Mouse (Mus musculus) heart, embryonic 13.5 days (tissue): ENCODE results near the gene Mreg. TPM values are rescaled to one million over a fixed set of nuclear protein-coding genes. Genes with fewer than 3 reads are reported as not detected.
"Not testable (repeated sequence)": the region's sequence is repeated elsewhere in the genome, so short reads cannot be mapped to it uniquely, and the experiment has no call there.

Experiments
- ATAC-seq: fragments of 200-750 bp; cut with Nextera tagmentation; 2 replicates; pipeline ENCODE4 v1.8.0; 2017; ENCODE audit warnings: moderate TSS enrichment; ENCODE audit not compliant: insufficient number of reproducible peaks, low FRiP score, low TSS enrichment; ENCODE audit errors: extremely low read depth
- H3K27ac ChIP-seq: fragments of 300-500 bp; sonication (generic); replicated peaks from 2 replicates; pipeline ENCODE4 v1.5.1; 2015; ENCODE audit warnings: moderate library complexity, mild to moderate bottlenecking, inconsistent platforms
- H3K27me3 ChIP-seq: fragments of 300-500 bp; sonication (generic); replicated peaks from 2 replicates; pipeline ENCODE4 v1.6.1; 2015; ENCODE audit warnings: mild to moderate bottlenecking, inconsistent platforms
- H3K36me3 ChIP-seq: fragments of 300-500 bp; sonication (generic); 2 replicates; pipeline ENCODE4 v1.6.1; 2015; ENCODE audit warnings: mild to moderate bottlenecking, inconsistent platforms
- H3K4me1 ChIP-seq: fragments of 300-500 bp; sonication (generic); 2 replicates; pipeline ENCODE4 v1.6.1; 2015; ENCODE audit warnings: inconsistent platforms
- H3K4me2 ChIP-seq: fragments of 300-500 bp; sonication (generic); 2 replicates; pipeline ENCODE4 v1.6.1; 2015; ENCODE audit warnings: inconsistent platforms, mild to moderate bottlenecking, moderate library complexity
- H3K4me3 ChIP-seq: fragments of 300-500 bp; sonication (generic); 2 replicates; pipeline ENCODE4 v1.5.1; 2015; ENCODE audit warnings: moderate library complexity, mild to moderate bottlenecking, inconsistent platforms
- H3K9ac ChIP-seq: fragments of 300-500 bp; sonication (generic); 2 replicates; pipeline ENCODE4 v1.6.1; 2015; ENCODE audit warnings: inconsistent platforms, mild to moderate bottlenecking, moderate library complexity
- H3K9me3 ChIP-seq: fragments of 300-500 bp; sonication (generic); 2 replicates; pipeline ENCODE4 v1.6.1; 2016; ENCODE audit warnings: inconsistent platforms
- WGBS: fragments of 180-500 bp; shearing (Covaris S2); methylation state at CpG from one replicate; pipeline ENCODE4 v1.1.7; 2015; ENCODE audit warnings: mixed read lengths; 5-methylcytosine and 5-hydroxymethylcytosine counted together
- polyA plus RNA-seq: library from polyadenylated mRNA; unstranded; fragments of >200 nt; fragmentation: Nextera tagmentation; extraction: Ambion mirVana; gene quantifications from 2 replicates; pipeline ENCODE4 v1.2.1, GENCODE M21; 2015

Gene Mreg
- polyA plus RNA-seq, 1 experiment from 2014 or later: 4.0 TPM

DNA sequence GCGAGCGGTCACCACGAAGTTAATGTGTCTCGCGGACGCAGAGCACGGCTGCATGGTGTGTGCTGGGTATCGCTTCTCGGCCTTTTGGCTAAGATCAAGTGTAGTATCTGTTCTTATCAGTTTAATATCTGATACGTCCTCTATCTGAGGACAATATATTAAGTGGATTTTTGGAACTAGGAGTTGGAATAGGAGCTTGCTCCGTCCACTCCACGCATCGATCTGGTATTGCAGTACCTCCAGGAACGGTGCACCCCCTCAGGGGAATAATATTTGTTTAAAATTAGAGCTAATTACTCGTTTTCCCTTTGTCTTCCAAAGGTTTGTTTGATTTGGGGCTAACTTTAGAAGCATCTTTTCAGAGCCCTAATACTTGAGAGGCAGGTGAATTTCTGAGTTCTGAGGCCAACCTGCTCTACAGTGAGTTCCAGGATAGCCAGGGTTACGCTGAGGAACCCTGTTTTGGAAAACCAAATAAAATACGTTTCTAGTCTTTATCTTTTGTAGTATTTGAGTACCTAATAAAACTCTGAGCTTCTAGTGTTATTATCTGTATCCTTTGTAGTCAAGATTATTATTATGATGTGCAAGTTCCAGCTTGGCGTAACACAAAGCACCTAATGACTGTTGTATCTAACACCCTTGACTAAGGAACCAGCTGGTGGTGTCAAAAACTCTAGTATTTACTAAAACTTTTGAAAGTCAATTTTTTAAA is 14.2 kb upstream of the Mreg start:
- Histone ChIP-seq H3K4me1 (no peaks in the 10 kb centered on the region), H3K4me2 (peak overlapping the region; percentile 81), H3K36me3 (no peaks in the 10 kb centered on the region), H3K4me3 (peak overlapping the region; percentile 60), H3K9me3 (no peaks in the 10 kb centered on the region), H3K9ac (peak overlapping the region; percentile 52), H3K27me3 (peaks cover 34% of the 10 kb centered on the region), H3K27ac (no peak overlapping the region)
- ATAC-seq: peak; percentile 38; the same call in 1 of the 2 replicates
- WGBS: under 1% methylated on average over 11 of the region's 18 CpGs

DNA sequence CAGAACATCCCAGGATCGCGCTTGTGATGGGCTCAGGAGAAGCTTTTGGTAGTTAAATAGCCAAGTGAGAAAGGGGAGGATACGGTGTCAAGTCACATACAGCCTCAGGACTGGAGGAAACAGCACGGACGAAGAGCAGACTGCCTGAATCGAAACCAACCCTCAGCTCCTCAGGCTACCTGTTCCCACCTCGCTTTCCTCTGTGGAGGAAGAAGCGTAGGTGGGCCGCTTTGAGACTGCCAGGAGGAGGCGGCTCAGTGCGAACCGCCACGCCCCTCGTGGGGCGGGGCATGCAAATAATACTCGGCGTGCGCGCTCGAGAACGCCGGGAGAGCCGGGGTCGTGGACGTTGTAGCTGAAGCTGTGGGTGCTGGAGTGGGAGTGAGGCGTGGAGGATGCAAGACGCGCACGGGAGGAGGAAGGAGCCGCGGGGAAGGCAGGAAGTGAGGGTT is 13.6 kb upstream of the Mreg start:
- Histone ChIP-seq H3K27ac (0 out of 2 replicates have a peak overlapping the region, but pooled peaks have one; percentile 28), H3K4me3 (peak overlapping the region; percentile 60), H3K4me2 (peak overlapping the region; percentile 81), H3K9ac (peak overlapping the region; percentile 77), H3K27me3 (peaks cover 34% of the 10 kb centered on the region)
- not testable (repeated sequence) for H3K4me1 ChIP-seq, H3K9me3 ChIP-seq, H3K36me3 ChIP-seq
- peak; percentile 76 for ATAC-seq
- under 1% methylated on average over 25 of the region's 31 CpGs for WGBS

DNA sequence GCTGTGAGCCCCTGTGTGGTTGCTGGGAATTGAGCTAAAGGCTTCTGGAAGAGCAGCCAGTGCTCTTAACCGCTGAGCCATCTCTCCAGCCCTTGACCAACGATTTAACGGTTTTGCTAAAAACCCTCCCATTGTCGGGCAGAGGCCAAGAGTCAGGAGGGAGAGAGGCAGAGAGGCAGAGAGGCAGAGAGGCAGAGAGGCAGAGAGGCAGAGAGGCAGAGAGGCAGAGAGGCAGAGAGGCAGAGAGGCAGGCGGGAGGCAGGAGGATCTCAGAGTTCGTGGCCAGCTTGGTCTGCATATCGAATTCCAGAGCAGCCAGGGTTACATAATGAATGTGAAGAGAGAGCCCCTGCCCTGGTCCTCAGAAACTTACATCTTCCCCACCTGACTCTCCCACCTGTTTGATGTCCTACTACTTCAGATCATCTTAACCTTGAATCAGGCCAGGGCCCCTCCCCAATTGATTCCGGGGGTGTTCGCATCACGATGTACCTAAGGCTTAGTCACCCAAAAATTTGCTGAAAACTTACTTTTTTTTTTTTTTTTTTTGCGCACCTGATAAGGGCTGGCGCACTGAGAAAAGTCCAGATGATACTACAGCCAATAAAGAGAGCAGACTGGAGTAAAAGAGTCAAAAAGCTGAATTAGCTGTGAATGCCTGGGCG is 13.1 kb upstream of the Mreg start:
- no peak overlapping the region for H3K27ac ChIP-seq
- no peaks in the 10 kb centered on the region for H3K36me3 ChIP-seq
- peak overlapping the region; percentile 81 for H3K4me2 ChIP-seq
- no peaks in the 10 kb centered on the region for H3K9me3 ChIP-seq
- H3K9ac ChIP-seq: peak overlapping the region; percentile 77
- H3K4me3 ChIP-seq: peak overlapping the region; percentile 60
- no peaks in the 10 kb centered on the region for H3K4me1 ChIP-seq
- H3K27me3 ChIP-seq: peaks cover 34% of the 10 kb centered on the region
- 7% methylated on average over 13 of the region's 13 CpGs for WGBS
- ATAC-seq: no peak

DNA sequence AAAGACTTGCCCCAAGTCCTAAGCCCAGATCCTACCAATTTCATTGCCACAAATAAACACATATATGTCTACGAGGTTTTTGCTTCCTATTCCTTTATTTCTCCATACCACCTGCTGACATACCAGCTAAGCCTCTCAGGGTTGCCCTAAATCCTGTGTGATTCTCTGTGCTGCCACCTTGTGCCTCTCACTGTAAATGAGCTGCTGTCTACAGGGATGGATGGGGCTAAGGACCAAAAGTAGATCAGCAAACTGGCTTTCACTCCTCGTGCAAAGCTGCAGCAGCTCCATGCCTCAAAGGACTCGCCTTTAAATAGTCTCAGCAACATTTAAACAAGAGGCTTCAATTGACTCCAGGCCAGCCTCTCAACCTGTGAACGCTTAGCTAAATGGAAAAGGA is 7.9 kb upstream of the Mreg start:
- H3K4me3 ChIP-seq: no peak overlapping the region
- H3K27me3 ChIP-seq: peaks cover 29% of the 10 kb centered on the region
- no peak overlapping the region for H3K4me2 ChIP-seq
- H3K4me1 ChIP-seq: peaks cover 7% of the 10 kb centered on the region
- no peaks in the 10 kb centered on the region for H3K36me3 ChIP-seq
- 21% methylated on average over 4 of the region's 4 CpGs for WGBS
- H3K9ac ChIP-seq: no peak overlapping the region
- ATAC-seq: no peak
- H3K9me3 ChIP-seq: no peaks in the 10 kb centered on the region
- no peak overlapping the region for H3K27ac ChIP-seq

DNA sequence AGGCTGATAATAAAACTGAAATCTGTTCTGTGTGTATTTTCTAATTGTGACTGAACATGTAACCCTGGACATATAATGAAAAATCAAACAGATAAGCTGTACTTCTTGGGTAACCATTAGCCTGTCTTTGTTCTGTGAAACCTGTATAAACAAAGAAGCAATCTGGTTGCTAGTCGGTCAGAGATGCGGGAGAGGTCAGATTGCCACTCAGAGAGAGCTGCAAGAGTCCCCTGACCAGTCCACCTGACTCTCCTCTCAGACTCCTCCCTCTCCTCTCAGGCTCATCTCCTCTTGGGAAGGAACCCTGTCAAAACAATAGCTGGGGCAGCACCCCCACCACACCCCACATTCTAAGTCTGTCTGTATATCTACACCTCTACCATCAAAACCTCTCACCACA is 7.0 kb upstream of the Mreg start:
- Histone ChIP-seq H3K27ac (no peak overlapping the region), H3K9me3 (no peaks in the 10 kb centered on the region), H3K4me1 (peaks cover 16% of the 10 kb centered on the region), H3K4me3 (no peak overlapping the region), H3K36me3 (no peaks in the 10 kb centered on the region), H3K9ac (no peak overlapping the region), H3K4me2 (no peak overlapping the region), H3K27me3 (peaks cover 21% of the 10 kb centered on the region)
- no peak for ATAC-seq
- WGBS: 52% methylated on average over 2 of the region's 2 CpGs

DNA sequence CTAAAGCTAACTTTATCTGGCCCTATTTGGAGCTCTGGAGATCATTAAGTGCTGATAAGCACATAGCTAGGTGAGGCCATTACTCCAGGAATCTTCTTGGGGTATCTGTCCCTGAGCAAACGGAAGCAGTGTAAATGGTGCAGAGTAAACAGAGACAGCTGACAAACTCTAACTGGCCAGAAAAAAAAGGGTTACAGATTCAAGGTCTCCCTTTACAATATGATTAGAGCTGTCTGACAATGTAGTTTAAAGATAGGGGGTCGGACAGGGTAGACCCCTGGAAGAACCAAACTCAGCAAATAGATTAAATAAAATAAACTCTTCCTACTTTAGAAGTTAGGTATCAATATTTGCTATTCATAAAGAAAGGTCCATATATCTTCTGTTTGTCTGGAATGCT is 6.5 kb upstream of the Mreg start:
- H3K9me3 ChIP-seq: no peaks in the 10 kb centered on the region
- WGBS: 58% methylated on average over 2 of the region's 2 CpGs
- H3K9ac ChIP-seq: no peak overlapping the region
- peaks cover 16% of the 10 kb centered on the region for H3K27me3 ChIP-seq
- H3K4me1 ChIP-seq: peaks cover 19% of the 10 kb centered on the region
- no peak overlapping the region for H3K4me3 ChIP-seq
- no peak for ATAC-seq
- H3K27ac ChIP-seq: no peak overlapping the region
- H3K4me2 ChIP-seq: no peak overlapping the region
- H3K36me3 ChIP-seq: no peaks in the 10 kb centered on the region

DNA sequence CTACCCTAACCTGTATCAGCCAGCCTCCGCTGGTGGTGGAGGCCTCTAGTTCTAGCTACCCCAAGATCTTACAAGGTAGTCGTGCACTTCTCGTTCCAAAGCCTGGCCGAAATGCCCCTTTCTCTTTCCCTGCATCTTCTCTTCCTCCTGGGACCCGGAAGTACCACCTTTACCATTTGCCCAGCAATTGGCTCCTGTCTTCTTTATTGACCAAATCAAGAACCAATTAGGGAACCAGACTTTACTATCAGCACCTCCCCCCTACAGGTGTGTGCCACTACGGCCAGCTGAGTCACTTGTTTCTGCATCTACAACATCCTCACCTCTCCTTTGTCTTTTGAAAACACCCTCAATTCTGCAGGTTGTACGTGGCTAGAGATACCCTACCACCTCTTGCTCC is 4.7 kb upstream of the Mreg start:
- H3K9ac ChIP-seq: no peak overlapping the region
- H3K4me3 ChIP-seq: no peak overlapping the region
- H3K27me3 ChIP-seq: 0 out of 2 replicates have a peak, but pooled peaks cover 3% of the 10 kb centered on the region
- H3K9me3 ChIP-seq: no peaks in the 10 kb centered on the region
- H3K27ac ChIP-seq: no peak overlapping the region
- ATAC-seq: no peak
- no peak overlapping the region for H3K4me2 ChIP-seq
- 76% methylated on average over 7 of the region's 7 CpGs for WGBS
- no peaks in the 10 kb centered on the region for H3K36me3 ChIP-seq
- peaks cover 19% of the 10 kb centered on the region for H3K4me1 ChIP-seq

DNA sequence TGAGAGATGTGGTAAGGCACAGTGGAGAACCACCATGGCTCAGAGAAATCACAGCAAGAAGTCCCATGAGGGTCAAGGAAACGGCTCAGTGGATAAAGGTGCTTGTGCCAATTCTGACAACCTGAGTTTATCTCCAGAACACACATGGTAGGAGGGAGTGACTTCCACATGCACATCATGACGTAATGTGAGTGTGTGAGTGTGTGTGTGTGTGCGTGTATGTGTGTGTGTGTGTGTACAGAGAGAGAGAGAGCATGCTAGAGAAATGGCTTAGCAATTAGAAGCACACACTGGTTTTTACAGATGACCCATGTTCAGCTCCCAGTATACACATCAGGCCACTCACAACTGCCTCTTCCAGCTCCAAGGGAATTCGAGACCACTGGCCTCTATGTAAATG is 3.1 kb upstream of the Mreg start:
- no peak overlapping the region for H3K4me3 ChIP-seq
- no peak for ATAC-seq
- H3K9me3 ChIP-seq: no peaks in the 10 kb centered on the region
- 60% methylated on average over 4 of the region's 4 CpGs for WGBS
- peaks cover 28% of the 10 kb centered on the region for H3K4me1 ChIP-seq
- peak overlapping the region; percentile 86 for H3K27ac ChIP-seq
- peak overlapping the region; percentile 19; the same call in 1 of the 2 replicates for H3K4me2 ChIP-seq
- 0 out of 2 replicates have a peak overlapping the region, but pooled peaks have one; percentile 37 for H3K9ac ChIP-seq
- H3K36me3 ChIP-seq: no peaks in the 10 kb centered on the region
- H3K27me3 ChIP-seq: no peaks in the 10 kb centered on the region

DNA sequence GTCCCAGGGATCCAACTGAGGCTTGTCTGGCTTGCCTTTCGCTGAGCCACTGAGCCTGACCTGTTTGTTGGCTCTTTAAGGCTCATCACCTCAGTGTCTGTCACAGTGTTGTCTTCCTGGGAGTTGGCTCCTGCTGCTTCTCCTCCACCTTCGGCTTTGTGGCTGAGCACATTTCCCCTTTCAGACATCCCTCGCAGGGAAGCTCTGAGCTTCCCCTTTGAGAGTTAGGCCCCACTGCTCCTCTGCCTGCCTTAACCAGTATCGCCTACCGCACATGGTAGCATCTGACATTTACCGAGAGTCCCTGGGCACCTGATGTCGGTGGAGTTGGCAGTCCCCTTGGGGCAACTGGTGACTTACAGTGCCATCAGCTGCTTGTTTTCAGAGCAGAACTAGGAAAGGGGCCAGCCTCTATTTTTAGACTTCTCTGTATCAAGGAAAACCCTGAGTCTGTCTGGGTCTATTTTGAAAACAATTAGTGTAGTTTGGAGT is 2.4 kb upstream of the Mreg start:
- ATAC-seq: no peak
- Histone ChIP-seq H3K4me3 (no peak overlapping the region), H3K4me1 (peaks cover 28% of the 10 kb centered on the region), H3K27me3 (no peaks in the 10 kb centered on the region), H3K27ac (peak overlapping the region; percentile 86), H3K4me2 (peak overlapping the region; percentile 19), H3K9ac (peak overlapping the region; percentile 37; the same call in 1 of the 2 replicates), H3K36me3 (no peaks in the 10 kb centered on the region), H3K9me3 (no peaks in the 10 kb centered on the region)
- 41% methylated on average over 7 of the region's 7 CpGs for WGBS

DNA sequence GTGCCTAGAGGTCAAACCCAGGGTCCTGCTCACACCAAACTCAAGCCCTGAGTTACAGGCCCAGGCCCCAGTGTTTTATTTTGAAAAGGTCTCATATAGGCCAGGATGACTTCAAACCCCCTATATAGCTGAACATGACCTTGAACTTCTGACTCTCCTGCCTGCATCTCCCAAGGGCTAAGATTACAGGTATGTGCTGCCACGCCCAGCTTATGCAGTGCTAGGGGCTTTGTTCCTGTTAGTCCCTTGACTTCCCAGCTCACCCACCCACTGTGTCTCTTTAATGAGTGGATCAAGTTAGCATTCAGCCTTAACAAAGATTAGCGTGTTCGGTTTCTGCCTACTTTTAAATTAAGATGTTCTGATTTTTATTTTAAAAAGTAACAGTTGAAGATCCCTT is 1.8 kb upstream of the Mreg start:
- Histone ChIP-seq H3K27ac (peak overlapping the region; percentile 86; the same call in 1 of the 2 replicates), H3K9ac (no peak overlapping the region), H3K4me3 (no peak overlapping the region), H3K27me3 (no peaks in the 10 kb centered on the region), H3K9me3 (no peaks in the 10 kb centered on the region), H3K36me3 (no peaks in the 10 kb centered on the region), H3K4me2 (no peak overlapping the region), H3K4me1 (peaks cover 28% of the 10 kb centered on the region)
- ATAC-seq: no peak
- 94% methylated on average over 3 of the region's 3 CpGs for WGBS

DNA sequence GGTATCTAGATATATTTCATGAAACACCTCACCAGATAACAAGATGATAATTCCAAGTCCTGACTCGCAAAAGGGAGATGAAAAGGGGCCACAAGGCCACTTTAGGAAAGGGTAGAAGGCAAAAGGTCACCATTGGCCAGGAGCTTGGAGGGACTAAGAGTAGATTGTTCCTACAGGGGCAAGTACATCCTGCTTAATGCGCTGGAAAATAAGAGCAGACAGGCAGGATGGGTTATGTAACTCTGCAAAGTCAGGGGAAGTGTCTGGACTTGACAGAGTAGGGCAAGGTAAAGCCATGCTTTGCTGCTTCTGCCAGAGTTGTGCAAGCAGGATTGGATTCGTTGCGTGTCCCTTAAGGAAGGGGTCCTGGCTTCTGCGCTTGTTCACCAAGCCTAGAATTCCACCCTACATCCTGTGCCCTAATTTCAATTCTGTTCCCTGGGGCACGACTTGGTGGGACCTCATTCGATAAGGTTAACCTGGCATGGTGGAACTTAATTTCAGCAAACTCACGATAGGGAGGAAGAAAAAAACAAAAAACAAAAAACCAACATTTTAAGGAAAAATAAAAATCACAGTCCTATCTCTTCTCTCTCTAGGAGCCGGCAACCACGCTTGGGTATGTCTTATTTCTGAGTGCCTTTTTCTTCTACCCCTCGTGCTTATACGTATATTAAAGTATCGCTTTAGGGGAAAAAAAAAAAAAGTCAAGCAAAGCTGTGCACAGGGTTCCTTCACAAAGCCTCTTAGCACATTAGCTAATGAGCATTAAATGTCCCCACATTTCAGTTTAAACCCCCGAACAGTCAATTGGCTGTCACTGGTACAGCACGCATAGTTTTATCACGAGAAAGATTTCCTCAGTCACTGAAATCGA is 1.1 kb downstream of the Mreg start:
- ATAC-seq: no peak
- Histone ChIP-seq H3K4me1 (peaks cover 28% of the 10 kb centered on the region), H3K27ac (no peak overlapping the region), H3K4me3 (peak overlapping the region; percentile 81), H3K27me3 (no peaks in the 10 kb centered on the region), H3K36me3 (no peaks in the 10 kb centered on the region), H3K9me3 (no peaks in the 10 kb centered on the region), H3K4me2 (peak overlapping the region; percentile 96), H3K9ac (peak overlapping the region; percentile 89)
- 22% methylated on average over 17 of the region's 17 CpGs for WGBS
